Mouse (Mus musculus) CH12.LX (cell line): ENCODE measurements at regions not wholly inside any gene's neighbourhood (a gene's known extent, or its start where the extent isn't known, plus 50 kb on each side); places are given as distances from the start of the nearest gene placed in this dataset.

Experiments
- CTCF ChIP-seq, 2 experiments: IDR thresholded peaks in 1 of 2; conservative IDR thresholded peaks in 1 of 2; 2 replicates each; pipeline ENCODE4 v1.5.1; 2011 to 2012; ENCODE audit warnings: low read depth in 2 of 2, low read length in 2 of 2, improper control_type of control experiment in 1 of 2, inconsistent platforms in 1 of 2, mild to moderate bottlenecking in 1 of 2, moderate library complexity in 1 of 2
- GABPA ChIP-seq: IDR thresholded peaks from 2 replicates; pipeline ENCODE4 v1.6.1; 2012; ENCODE audit warnings: low read depth, low read length, improper control_type of control experiment, inconsistent platforms; ENCODE audit not compliant: insufficient replicate concordance
- IRF4 ChIP-seq: IDR thresholded peaks from 2 replicates; pipeline ENCODE4 v1.6.1; 2014; ENCODE audit warnings: low read depth, mild to moderate bottlenecking, inconsistent platforms, low read length, improper control_type of control experiment
- MAFK ChIP-seq: IDR thresholded peaks from 2 replicates; pipeline ENCODE4 v1.6.1; 2011; ENCODE audit warnings: low read length, improper control_type of control experiment; ENCODE audit not compliant: insufficient replicate concordance
- MAX ChIP-seq: IDR thresholded peaks from 2 replicates; pipeline ENCODE4 v1.6.1; 2011; ENCODE audit warnings: low read length, improper control_type of control experiment
- NELFE ChIP-seq: IDR thresholded peaks from 2 replicates; pipeline ENCODE4 v1.6.1; 2011; ENCODE audit warnings: low read depth, low read length, improper control_type of control experiment
- POLR2A ChIP-seq: IDR thresholded peaks from 2 replicates; pipeline ENCODE4 v1.6.1; 2011; ENCODE audit warnings: low read depth, mild to moderate bottlenecking, improper control_type of control experiment, low read length
- RAD21 ChIP-seq: IDR thresholded peaks from 2 replicates; pipeline ENCODE4 v1.6.1; 2011; ENCODE audit warnings: low read depth, mild to moderate bottlenecking, low read length, improper control_type of control experiment, moderate library complexity
- SIN3A ChIP-seq: IDR thresholded peaks from 2 replicates; pipeline ENCODE4 v1.6.1; 2012; ENCODE audit warnings: low read length, improper control_type of control experiment, inconsistent platforms
- SMC3 ChIP-seq: IDR thresholded peaks from 2 replicates; pipeline ENCODE4 v1.6.1; 2011; ENCODE audit warnings: low read depth, low read length, improper control_type of control experiment
- TBP ChIP-seq: conservative IDR thresholded peaks from 2 replicates; pipeline ENCODE4 v1.6.1; 2011; ENCODE audit warnings: low read depth, low read length, improper control_type of control experiment
- ZNF384 ChIP-seq: IDR thresholded peaks from 2 replicates; pipeline ENCODE4 v1.6.1; 2012; ENCODE audit warnings: low read depth, low read length, improper control_type of control experiment, inconsistent platforms

- TF ChIP-seq MAX (no peak), POLR2A (no peak), TBP (no peak), ZNF384 (no peak), MAFK (no peak), CTCF (conservative IDR thresholded peaks at IDR 0.05 in 1 of 2, IDR thresholded peaks at IDR 0.05 in 1 of 2; ENCODE audit: low read depth in 2 of 2, low read length in 2 of 2) (no peak), SIN3A (no peak), RAD21 (no peak), SMC3 (no peak), GABPA (no peak), IRF4 (no peak), NELFE (no peak)
Observed at GRCm38 (mm10) chr2:116808554-116808953, 69.9 kb upstream of the Tmco5 start.
